In genomic region chr6:91284521-91285449, GRCm38 (mm10) we compare ENCODE assay signal across 9 mouse cellular contexts.
DNase-seq lines count a peak whose midpoint lies in the region; ATAC-seq and TF ChIP-seq lines count a peak whose summit lies in the region.
"Had no signal": no experiment of that assay in that cellular context is flagged by ENCODE, and none has a peak within 500 bp of the region (broad histone marks: within the 10 kb centered on the region; RNA-seq: fewer than 3 reads in every experiment).

No protein-coding gene starts in this region.

- DNase-seq in heart, embryonic 10.5 days (ENCODE audit: low spot score) = no peak
- DNase-seq in heart, postnatal 4 days = no peak
- no peak for DNase-seq in ES-E14 (ENCODE audit: low read depth, low spot score)
- DNase-seq in right cerebral cortex, postnatal 4 days = peak; percentile 71
- DNase-seq in adrenal gland, postnatal 10 days = no peak
- no peak for DNase-seq in kidney, postnatal 4 days

- no peaks in the 10 kb centered on the region for H3K36me3 ChIP-seq in heart, embryonic 10.5 days
- H3K36me3 ChIP-seq in ES-E14 (ENCODE audit: control insufficient read depth, insufficient read depth, low read length, poor library complexity, severe bottlenecking) = no peaks in the 10 kb centered on the region
- H3K36me3 ChIP-seq in forebrain, embryonic 13.5 days (ENCODE audit: poor library complexity, severe bottlenecking) = no peaks in the 10 kb centered on the region
- H3K36me3 ChIP-seq in limb, embryonic 15.5 days = no peaks in the 10 kb centered on the region
- H3K36me3 ChIP-seq: G1E had no signal

- H3K4me2 ChIP-seq in forebrain, embryonic 13.5 days = peak overlapping the region; percentile 76
- H3K4me2 ChIP-seq in limb, embryonic 15.5 days = peak overlapping the region; percentile 58

- peaks cover 13% of the 10 kb centered on the region for H3K4me1 ChIP-seq in heart, embryonic 10.5 days
- peaks cover 0 to 4% of the 10 kb centered on the region in 2 experiments; a peak in 2 of 4 replicates for H3K4me1 ChIP-seq in ES-E14 (ENCODE audit: control insufficient read depth in 2 of 2, insufficient read depth in 2 of 2, low read length in 2 of 2, poor library complexity in 1 of 2)
- peaks cover 47% of the 10 kb centered on the region for H3K4me1 ChIP-seq in forebrain, embryonic 13.5 days
- peaks cover 20% of the 10 kb centered on the region for H3K4me1 ChIP-seq in limb, embryonic 15.5 days

- H3K27me3 ChIP-seq in heart, embryonic 10.5 days (ENCODE audit: insufficient read depth, poor library complexity, severe bottlenecking) = peaks cover 96% of the 10 kb centered on the region
- H3K27me3 ChIP-seq in forebrain, embryonic 13.5 days = peaks cover 6% of the 10 kb centered on the region; the same call in 1 of the 2 replicates
- H3K27me3 ChIP-seq in limb, embryonic 15.5 days = peaks cover 75% of the 10 kb centered on the region

- in situ Hi-C loops in ES-E14 (cut with MboI; ENCODE audit: low sequenced_read_pairs in 2 of 2, unreplicated experiment in 2 of 2) = loop anchor here (5.0 to 10.0 kb wide), 3 partner anchors 117 to 130 kb away; partner anchors contain the start of gene Wnt7a (in 2 of the 2)

- 7% methylated on average over 35 of the region's 35 CpGs for WGBS in heart, embryonic 10.5 days
- WGBS in forebrain, embryonic 13.5 days = 2% methylated on average over 34 of the region's 35 CpGs
- WGBS in limb, embryonic 15.5 days = 6% methylated on average over 34 of the region's 35 CpGs

- peak; percentile 75 for ATAC-seq in forebrain, embryonic 13.5 days
- ATAC-seq in limb, embryonic 15.5 days (ENCODE audit: insufficient number of reproducible peaks, low FRiP score, low TSS enrichment, low read depth) = no peak

- H3K27ac ChIP-seq in heart, embryonic 10.5 days = no peak overlapping the region
- no peak overlapping the region for H3K27ac ChIP-seq in ES-E14 (ENCODE audit: insufficient read depth, low read depth, low read length, poor library complexity, severe bottlenecking)
- peak overlapping the region; percentile 85 for H3K27ac ChIP-seq in forebrain, embryonic 13.5 days
- no peak overlapping the region for H3K27ac ChIP-seq in limb, embryonic 15.5 days

- H3K9me3 ChIP-seq in heart, embryonic 10.5 days = no peaks in the 10 kb centered on the region
- H3K9me3 ChIP-seq in ES-E14 (ENCODE audit: control insufficient read depth, insufficient read depth, low read depth, low read length) = no peaks in the 10 kb centered on the region
- no peaks in the 10 kb centered on the region for H3K9me3 ChIP-seq in forebrain, embryonic 13.5 days (replicated peaks)
- H3K9me3 ChIP-seq in limb, embryonic 15.5 days = no peaks in the 10 kb centered on the region
- H3K9me3 ChIP-seq: G1E had no signal

- H3K4me3 ChIP-seq in heart, embryonic 10.5 days = peak overlapping the region; percentile 44
- H3K4me3 ChIP-seq in ES-E14 (ENCODE audit: insufficient read depth in 1 of 2, low read depth in 1 of 2, low read length in 2 of 2, poor library complexity in 1 of 2, severe bottlenecking in 1 of 2) = peak overlapping the region; percentile 46 to 55
- H3K4me3 ChIP-seq in forebrain, embryonic 13.5 days = peak overlapping the region; percentile 36
- peak overlapping the region; percentile 32 for H3K4me3 ChIP-seq in limb, embryonic 15.5 days

- H3K9ac ChIP-seq in ES-E14 (ENCODE audit: insufficient read depth, low read depth, low read length, poor library complexity, severe bottlenecking) = peak overlapping the region; percentile 55
- peak overlapping the region; percentile 65 for H3K9ac ChIP-seq in forebrain, embryonic 13.5 days
- H3K9ac ChIP-seq in limb, embryonic 15.5 days = no peak overlapping the region

TF ChIP-seq in ES-E14, 5 proteins besides CTCF, POLR2A, EP300 and RAD21:
- no peak for TF ChIP-seq ZNF384 (IDR thresholded peaks at IDR 0.05; ENCODE audit: low read depth, low read length)
- no peak for TF ChIP-seq HCFC1 (IDR thresholded peaks at IDR 0.05; ENCODE audit: borderline replicate concordance, insufficient read depth, low read length)
- TF ChIP-seq MAFK (IDR thresholded peaks at IDR 0.05; ENCODE audit: insufficient read depth, low read depth, low read length) = no peak
- no peak for TF ChIP-seq ZC3H11A (IDR thresholded peaks at IDR 0.05; ENCODE audit: borderline replicate concordance, low read depth, low read length)
- no peak for TF ChIP-seq CHD2 (IDR thresholded peaks at IDR 0.05; ENCODE audit: low read depth, low read length)
